Mouse (Mus musculus): ENCODE measurements around the gene Ush1c.
"Not testable (repeated sequence)": the region's sequence is repeated elsewhere in the genome, so short reads cannot be mapped to it uniquely, and the experiment has no call there.

The Ush1c gene

DNA sequence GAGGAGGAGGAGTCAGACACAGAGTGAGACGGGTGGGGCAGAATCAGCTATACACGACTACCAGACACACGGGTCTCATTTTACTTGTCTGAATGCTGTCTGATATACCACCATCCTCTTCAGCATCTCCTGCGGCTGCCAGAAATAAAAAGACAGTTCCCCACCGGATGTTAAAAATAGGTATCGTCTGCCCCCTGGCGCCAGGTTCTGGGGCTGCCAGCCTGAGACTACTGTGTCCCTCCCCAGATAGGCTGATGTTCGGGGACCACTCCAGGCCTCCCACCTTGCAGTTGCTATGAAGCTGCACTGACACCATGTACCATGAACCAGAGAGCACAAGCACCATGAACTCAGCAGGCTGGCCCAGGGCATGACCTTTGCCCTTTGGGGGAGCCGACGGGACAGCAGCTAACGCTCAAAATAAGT is 34.2 kb downstream of the Ush1c start:
- DNase-seq, result peak in 1 of 2 experiments; percentile 43

DNA sequence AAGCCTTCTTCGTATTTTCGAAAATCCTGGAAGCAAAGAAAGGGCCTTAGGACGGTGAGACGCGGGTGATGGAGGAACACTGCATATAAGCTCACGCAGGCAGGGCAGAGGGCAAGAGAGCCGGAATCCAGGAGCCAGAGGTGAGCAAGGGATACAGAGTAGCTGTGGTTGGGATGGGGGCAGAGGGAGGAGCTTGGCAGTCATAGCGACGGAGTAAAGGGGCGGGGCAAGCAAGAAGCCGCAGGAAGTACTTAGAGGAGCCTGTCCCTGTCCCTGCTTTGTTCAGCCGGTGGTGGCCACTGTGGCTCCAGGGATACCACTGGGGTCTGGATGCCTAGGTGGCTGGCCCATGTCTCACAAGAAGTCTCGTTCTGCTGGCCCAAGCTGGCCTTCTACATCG is 36.7 kb downstream of the Ush1c start:
- no peak for DNase-seq

GRCm38 (mm10) chr7:46200021-46200420 is 38.3 kb downstream of the Ush1c start:
- DNase-seq, result no peak

DNA sequence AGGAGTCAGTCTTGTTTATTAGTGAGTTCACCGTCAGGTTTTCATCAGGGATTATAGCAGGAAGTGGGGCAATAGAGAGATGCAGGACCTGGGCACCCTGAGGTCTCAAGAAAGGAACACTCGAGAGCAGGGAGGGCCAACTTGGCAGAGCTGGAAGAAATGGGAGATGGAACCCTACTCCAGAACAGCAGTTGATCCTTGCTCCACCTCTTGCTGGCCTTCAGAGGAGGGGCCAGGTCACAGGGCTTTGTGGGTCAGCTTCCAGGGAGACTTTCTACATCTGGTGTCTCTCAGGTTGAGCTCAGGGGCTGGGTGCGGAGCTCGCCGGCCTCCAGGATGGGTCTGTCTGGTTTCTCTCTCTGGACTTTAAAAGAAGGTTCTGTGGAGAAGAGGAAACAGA is 42.9 kb downstream of the Ush1c start:
- no peak for DNase-seq

DNA sequence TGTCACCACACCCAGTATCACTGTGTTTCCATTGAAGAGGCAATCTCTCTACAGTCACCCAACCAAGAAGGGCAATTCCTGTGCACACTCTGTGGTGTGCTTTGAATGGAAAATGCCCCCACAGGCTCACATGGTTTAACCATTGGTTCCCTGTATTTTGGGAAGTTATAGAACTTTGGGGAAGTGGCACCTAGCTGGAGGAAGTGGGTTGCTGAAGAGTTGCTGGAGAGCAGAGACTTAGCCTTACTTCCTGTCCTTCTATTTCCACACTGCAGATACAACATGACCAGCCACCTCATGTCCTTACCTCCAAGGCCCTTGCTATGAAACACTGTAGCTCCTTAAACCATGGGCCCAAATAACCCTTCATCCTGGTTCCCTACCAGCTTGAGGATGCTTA is 54.1 kb downstream of the Ush1c start:
- no peak for DNase-seq

GRCm38 (mm10) chr7:46181590-46181989 is 56.7 kb downstream of the Ush1c start:
- DNase-seq, result peak; percentile 30 to 48

DNA sequence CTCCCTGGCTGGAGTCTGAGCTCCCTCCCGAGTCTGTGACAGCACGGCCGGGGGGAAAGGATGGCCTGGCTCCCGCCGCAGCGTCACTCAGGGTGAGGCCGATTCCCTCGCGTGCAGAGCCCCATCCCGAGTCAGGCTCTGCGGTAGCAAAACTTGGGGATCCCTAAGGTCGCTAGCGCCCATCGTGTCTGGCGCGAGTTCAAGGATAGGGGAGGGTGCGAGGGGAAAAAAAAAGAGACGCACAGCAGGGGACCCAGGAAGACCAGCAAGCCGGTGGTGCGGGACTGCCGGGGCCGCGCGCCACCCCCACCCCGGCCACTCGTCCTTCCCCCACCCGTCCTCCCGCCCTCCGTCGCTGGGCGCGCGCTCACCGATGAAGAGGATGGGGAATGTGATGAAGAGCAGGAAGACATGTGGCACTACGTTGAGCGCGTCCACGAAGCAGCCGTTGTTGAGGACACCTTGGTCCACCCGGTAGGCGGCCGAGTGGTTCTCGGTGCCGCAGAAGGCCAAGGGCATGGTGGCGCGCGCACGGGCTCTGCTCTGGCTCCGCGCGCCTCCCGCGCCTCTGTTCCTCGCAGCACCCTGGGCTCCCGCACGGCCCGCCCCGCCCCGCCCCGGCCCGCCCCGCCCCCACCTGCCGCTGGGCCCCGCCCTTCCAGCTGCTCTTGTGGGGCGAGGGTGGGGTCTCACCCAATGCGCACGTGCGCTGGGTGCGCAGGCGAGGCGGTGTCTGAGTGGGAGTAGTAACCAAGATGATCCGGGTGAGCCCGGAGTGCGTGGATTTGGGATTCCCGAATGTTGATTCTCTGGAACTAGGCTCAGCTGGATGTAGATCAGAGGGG is 58.6 kb downstream of the Ush1c start, which contains the start of gene Abcc8:
Gene Abcc8, minus strand, starts transcription at position 603 of the 845 bp plus-strand sequence.
- no peak for DNase-seq

DNA sequence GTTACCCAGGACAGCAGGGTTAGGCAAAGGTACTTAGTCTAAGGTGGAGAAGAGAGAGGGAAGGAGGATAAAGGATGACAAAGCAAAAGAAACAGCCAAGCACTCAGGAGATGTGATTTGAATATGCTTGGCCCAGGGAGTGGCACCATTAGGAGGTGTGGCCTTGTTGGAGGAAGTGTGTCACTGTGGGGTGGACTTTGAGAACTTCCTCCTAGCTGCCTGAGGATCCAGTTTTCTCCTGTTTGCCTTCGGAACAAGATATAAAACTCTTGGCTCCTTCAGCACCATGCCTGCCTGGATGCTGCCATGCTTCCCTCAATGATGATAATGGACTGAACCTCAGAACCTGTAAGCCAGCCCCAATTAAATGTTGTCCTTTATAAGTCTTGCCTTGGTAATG is 69.3 kb downstream of the Ush1c start:
- not testable (repeated sequence) for DNase-seq

- DNase-seq, result no peak
Measured at GRCm38 (mm10) chr7:46168402-46168801, 69.9 kb downstream of the Ush1c start.

DNA sequence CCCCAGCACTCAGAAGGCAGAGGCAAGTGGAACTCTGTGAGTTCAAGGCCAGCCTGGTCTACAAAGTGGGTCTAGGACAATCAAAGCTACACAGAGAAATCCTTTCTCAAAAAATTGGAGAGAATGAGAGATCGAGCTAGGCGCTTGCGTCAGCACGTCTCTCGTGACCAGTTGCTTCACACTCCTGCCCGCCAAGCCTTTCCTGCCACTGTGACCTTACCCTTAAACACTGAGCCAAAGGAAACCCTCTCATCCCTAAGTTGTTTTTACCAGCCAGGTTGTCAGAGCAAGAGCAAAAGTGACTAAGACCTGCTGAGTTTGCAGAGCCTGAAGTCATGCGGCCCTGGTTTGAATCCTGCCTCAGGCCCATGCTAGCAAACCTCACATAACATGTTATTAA is 70.4 kb downstream of the Ush1c start:
- no peak for DNase-seq

- no peak for DNase-seq
Measured at GRCm38 (mm10) chr7:46165876-46166275, 72.4 kb downstream of the Ush1c start.

- DNase-seq, result no peak
Measured at GRCm38 (mm10) chr7:46162731-46163130, 75.6 kb downstream of the Ush1c start.

DNA sequence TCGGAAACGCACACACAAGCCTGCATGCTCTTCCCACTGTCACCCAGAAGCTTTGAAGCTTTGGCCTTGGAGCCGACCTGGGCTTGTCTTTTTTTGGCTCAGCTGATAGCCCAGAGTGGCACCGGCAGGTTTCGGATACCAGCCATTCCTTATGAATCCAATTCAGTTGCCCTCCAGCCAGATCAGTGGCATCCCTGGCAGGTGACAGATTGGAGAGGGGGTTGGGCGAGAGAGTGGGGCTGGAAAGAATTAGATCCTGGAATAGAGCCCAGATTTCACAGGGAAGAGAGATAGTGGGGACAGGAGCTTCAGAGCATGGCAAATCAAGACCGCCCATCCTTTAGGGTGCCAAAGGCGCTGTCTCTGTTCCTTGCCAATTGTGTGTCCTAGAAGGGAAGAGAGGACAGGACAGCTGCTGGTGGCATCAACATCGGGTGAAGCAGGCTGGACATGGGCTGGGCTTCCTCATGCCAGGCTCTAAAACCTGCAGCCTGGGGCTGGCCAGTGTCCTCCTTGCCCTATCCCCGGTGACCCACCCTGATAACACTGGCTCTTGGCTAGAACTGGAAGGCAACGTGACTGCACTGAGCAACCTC is 76.1 kb downstream of the Ush1c start:
- DNase-seq, result no peak

DNA sequence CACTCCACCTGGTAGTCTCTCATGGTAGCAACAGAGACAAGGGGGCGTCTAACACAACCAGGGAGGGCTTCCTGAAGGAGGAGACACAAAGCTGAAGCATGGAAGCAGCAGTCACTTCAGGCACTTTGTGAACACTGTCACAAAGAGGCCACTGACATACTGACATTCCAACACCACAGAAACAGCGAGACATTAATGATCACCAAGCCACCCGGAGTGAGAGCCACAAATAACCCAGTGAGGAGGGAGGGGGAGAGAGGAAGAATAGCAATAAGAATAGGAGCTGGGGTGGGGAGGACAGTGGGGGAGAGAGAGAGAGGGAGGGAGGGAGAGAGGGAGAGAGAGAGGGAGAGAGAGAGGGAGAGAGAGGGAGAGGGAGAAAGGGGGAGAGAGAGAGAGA is 76.7 kb downstream of the Ush1c start:
- no peak for DNase-seq

DNA sequence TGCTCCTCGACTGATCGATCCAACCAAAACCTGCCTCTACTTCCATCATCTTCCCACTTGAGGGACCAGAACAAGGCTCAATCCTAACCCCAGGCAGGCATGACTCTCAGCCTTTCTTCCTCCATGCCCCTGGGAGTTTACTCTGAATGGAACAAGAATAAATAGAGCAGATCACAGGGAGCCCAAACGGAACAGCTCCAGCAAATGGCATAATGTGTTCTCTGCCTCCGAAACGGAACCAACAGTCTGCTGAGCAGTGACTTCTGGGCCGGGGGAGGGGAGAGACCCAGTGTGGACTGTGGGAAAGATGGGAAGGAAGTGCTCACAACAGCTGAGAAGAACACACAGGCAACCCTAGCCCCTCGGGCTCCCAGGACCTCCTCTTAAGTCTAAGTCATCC is 80.6 kb downstream of the Ush1c start:
- DNase-seq, result no peak

- no peak for DNase-seq
Measured at GRCm38 (mm10) chr7:46154498-46155488, 83.5 kb downstream of the Ush1c start.

- DNase-seq, result no peak
Measured at GRCm38 (mm10) chr7:46152819-46153351, 85.4 kb downstream of the Ush1c start.

DNA sequence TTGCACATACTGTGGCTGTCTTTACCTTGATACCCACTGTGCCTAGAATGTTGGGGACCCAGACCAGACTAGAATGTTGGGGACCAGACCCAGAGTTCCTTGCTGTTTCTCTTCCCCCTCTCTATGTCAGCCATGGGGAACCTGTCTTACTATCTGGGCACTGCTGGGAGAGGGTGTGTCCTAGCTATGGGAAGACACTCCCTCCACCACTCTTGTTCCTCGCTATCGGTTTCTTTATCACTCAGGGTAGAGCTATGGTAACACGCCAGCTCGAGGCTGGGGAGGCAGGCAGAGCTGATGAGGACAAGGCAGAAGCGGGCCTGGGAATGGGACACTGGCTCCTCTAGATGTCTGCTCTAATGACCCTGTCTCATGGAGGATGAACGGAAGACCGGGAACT is 90.9 kb downstream of the Ush1c start:
- no peak for DNase-seq

DNA sequence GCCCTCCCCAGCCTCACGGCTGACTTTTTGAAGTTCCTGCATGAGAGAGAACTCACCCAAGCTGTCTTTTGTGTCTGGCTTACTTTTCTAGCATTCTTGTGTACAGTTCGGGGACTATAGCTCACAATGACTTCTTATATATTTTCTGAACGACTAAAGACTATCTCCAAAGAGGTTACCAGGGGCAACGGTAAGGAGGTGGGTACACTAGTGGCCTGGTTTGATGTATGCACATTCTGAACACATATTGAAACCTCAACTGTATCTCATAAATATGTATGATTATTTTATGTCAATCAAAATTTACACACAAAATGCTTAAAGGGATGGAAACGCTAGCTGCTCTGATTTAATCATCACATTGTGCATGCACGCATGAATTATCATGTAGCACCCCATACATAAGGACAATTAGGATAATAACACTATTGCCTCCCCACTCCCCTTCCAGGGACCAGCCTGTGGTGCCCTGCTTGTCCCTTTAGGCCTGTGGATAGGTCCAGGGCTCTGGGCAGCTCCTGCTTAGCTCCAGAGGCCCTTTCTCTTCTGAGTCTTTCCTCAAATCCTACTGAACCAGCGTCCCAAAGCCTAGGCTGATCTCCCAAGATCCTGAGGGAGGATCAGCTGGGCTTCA is 91.5 kb downstream of the Ush1c start:
- no peak for DNase-seq

Measured in lung, postnatal 4 days (tissue).